9 mouse cellular contexts compared by ENCODE assay signal in genomic region chr11:94716754-94717153, GRCm38 (mm10). TPM values are rescaled to one million over a fixed set of nuclear protein-coding genes. Genes with fewer than 3 reads are reported as not detected.
A peak's percentile ranks its signal among the peaks of the same experiment; 100 is the strongest.
DNase-seq lines count a peak whose midpoint lies in the region; ATAC-seq and TF ChIP-seq lines count a peak whose summit lies in the region.
"Had no signal": no experiment of that assay in that cellular context is flagged by ENCODE, and none has a peak within 500 bp of the region (broad histone marks: within the 10 kb centered on the region; RNA-seq: fewer than 3 reads in every experiment).

No protein-coding gene starts in this region.

- H3K36me3 ChIP-seq in kidney, adult 2 months (ENCODE audit: control insufficient read depth, insufficient read depth, low read length), result no peaks in the 10 kb centered on the region
- no peaks in the 10 kb centered on the region for H3K36me3 ChIP-seq in lung, embryonic 16.5 days (ENCODE audit: control insufficient read depth, insufficient read depth, low read length)

- DNase-seq in layer of hippocampus, postnatal 10 days (ENCODE audit: low spot score in 2 of 2), result peak; percentile 35 to 58
- DNase-seq in layer of hippocampus, adult 9-11 months, result no peak
- DNase-seq in brain, adult 2 months (ENCODE audit: low read depth, low spot score), result peak; percentile 63
- DNase-seq in kidney, adult 2 months, result peak; percentile 52
- DNase-seq in retina, postnatal 7 days (ENCODE audit: low read depth, low spot score), result peak; percentile 68

- H3K4me2 ChIP-seq in lung, embryonic 16.5 days (ENCODE audit: low read depth, low read length), result 0 out of 2 replicates have a peak overlapping the region, but pooled peaks have one; percentile 17

- no peaks in the 10 kb centered on the region for H3K9me3 ChIP-seq in lung, embryonic 16.5 days (ENCODE audit: control insufficient read depth, low read length)

- no peak for TF ChIP-seq POLR2A in kidney, adult 2 months (IDR thresholded peaks at IDR 0.05; ENCODE audit: low read depth, low read length)

- WGBS in kidney, adult 2 months, result 7% methylated on average over 9 of the region's 9 CpGs
- WGBS in lung, embryonic 16.5 days, result 10% methylated on average over 9 of the region's 9 CpGs

- H3K4me3 ChIP-seq in kidney, adult 2 months (ENCODE audit: insufficient read depth, low read depth, low read length), result no peak overlapping the region
- no peak overlapping the region for H3K4me3 ChIP-seq in lung, embryonic 16.5 days (ENCODE audit: low read length)

- 0 out of 2 replicates have a peak, but pooled peaks have one; percentile 29 for ATAC-seq in granulocyte monocyte progenitor cell, adult 5-6 weeks (replicated peaks; ENCODE audit: poor library complexity, severe bottlenecking)
- peak; percentile 59 for ATAC-seq in lung, embryonic 16.5 days (ENCODE audit: low read depth)
- no peak for ATAC-seq in erythroid progenitor cell, adult 5-6 weeks (replicated peaks; ENCODE audit: low FRiP score, poor library complexity, severe bottlenecking)

- no peaks in the 10 kb centered on the region for H3K27me3 ChIP-seq in kidney, adult 2 months (replicated peaks; ENCODE audit: control insufficient read depth, insufficient read depth, low read length)
- no peaks in the 10 kb centered on the region for H3K27me3 ChIP-seq in lung, embryonic 16.5 days (ENCODE audit: control insufficient read depth, insufficient read depth, low read depth, low read length)

- peak; percentile 77 for TF ChIP-seq CTCF in kidney, adult 2 months (conservative IDR thresholded peaks at IDR 0.05; ENCODE audit: insufficient read depth, insufficient read length, low read depth, low read length)

- H3K9ac ChIP-seq in lung, embryonic 16.5 days (ENCODE audit: low read length), result no peak overlapping the region

- no peak overlapping the region for H3K27ac ChIP-seq in kidney, adult 2 months (ENCODE audit: insufficient read depth, low read depth, low read length)
- no peak overlapping the region for H3K27ac ChIP-seq in lung, embryonic 16.5 days (ENCODE audit: low read length)
- H3K27ac ChIP-seq: macrophage had no signal

- no peaks in the 10 kb centered on the region for H3K4me1 ChIP-seq in kidney, adult 2 months (ENCODE audit: control insufficient read depth, insufficient read depth, low read length)
- H3K4me1 ChIP-seq in lung, embryonic 16.5 days (replicated peaks; ENCODE audit: control insufficient read depth, insufficient read depth, low read length), result peaks cover 14% of the 10 kb centered on the region

RNA-seq across cellular contexts. Expression of gene Gm11541, which starts 12.5 kb away (rescaled TPM):
- not detected for total RNA-seq in layer of hippocampus, postnatal 10 days (2021)
- not detected in 2 replicates for total RNA-seq in granulocyte monocyte progenitor cell, adult 5-6 weeks (2014; fragmentation: Nextera tagmentation)
- total RNA-seq in granulocyte monocyte progenitor cell, adult 5-6 weeks (2017), result not detected in 2 replicates
- polyA plus RNA-seq in kidney, adult 2 months (2012; rRNA removed), result not detected in 2 replicates
- polyA plus RNA-seq in lung, embryonic 16.5 days (2015; fragmentation: Nextera tagmentation; extraction: Ambion mirVana), result 0.82 and 0.95 TPM in 2 replicates
- not detected in 2 replicates for total RNA-seq in erythroid progenitor cell, adult 5-6 weeks (2015; ENCODE audit: low replicate concordance)
- total RNA-seq in erythroid progenitor cell, adult 5-6 weeks (2017; ENCODE audit: low replicate concordance), result not detected in 2 replicates
- polyA plus RNA-seq: macrophage had no signal

RNA-seq across cellular contexts. Expression of gene Cdc34b, which starts 24.8 kb away (rescaled TPM):
- under 1 TPM; 0.65 to 0.71 TPM for total RNA-seq in layer of hippocampus, postnatal 10 days (2021)
- total RNA-seq in granulocyte monocyte progenitor cell, adult 5-6 weeks (2014; fragmentation: Nextera tagmentation), result not detected in 2 replicates
- total RNA-seq in granulocyte monocyte progenitor cell, adult 5-6 weeks (2017), result not detected in 2 replicates
- 0.08 and 0.16 TPM in 2 replicates for polyA plus RNA-seq in kidney, adult 2 months (2012; rRNA removed)
- polyA plus RNA-seq in lung, embryonic 16.5 days (2015; fragmentation: Nextera tagmentation; extraction: Ambion mirVana), result 0.46 TPM in 1 of 2 replicates, not detected in the other
- not detected in 2 replicates for total RNA-seq in erythroid progenitor cell, adult 5-6 weeks (2015; ENCODE audit: low replicate concordance)
- total RNA-seq in erythroid progenitor cell, adult 5-6 weeks (2017; ENCODE audit: low replicate concordance), result 0.15 TPM in 1 of 2 replicates, not detected in the other
- polyA plus RNA-seq: macrophage had no signal

RNA-seq across cellular contexts. Expression of gene Xylt2, which starts 39.4 kb away (rescaled TPM):
- total RNA-seq in layer of hippocampus, postnatal 10 days (2021), result 10 to 100 TPM; 24.7 to 30.4 TPM
- total RNA-seq in granulocyte monocyte progenitor cell, adult 5-6 weeks (2014; fragmentation: Nextera tagmentation), result 4.9 and 15.7 TPM in 2 replicates
- total RNA-seq in granulocyte monocyte progenitor cell, adult 5-6 weeks (2017), result 3.9 and 4.8 TPM in 2 replicates
- polyA plus RNA-seq in kidney, adult 2 months (2012; rRNA removed), result 21.3 and 26.6 TPM in 2 replicates
- polyA plus RNA-seq in lung, embryonic 16.5 days (2015; fragmentation: Nextera tagmentation; extraction: Ambion mirVana), result 15.1 and 17.5 TPM in 2 replicates
- total RNA-seq in erythroid progenitor cell, adult 5-6 weeks (2015; ENCODE audit: low replicate concordance), result 1.1 and 2.5 TPM in 2 replicates
- 0.51 and 2.9 TPM in 2 replicates for total RNA-seq in erythroid progenitor cell, adult 5-6 weeks (2017; ENCODE audit: low replicate concordance)
